Mouse (Mus musculus): ENCODE results near the gene 4930550C14Rik. TPM values are rescaled to one million over a fixed set of nuclear protein-coding genes. Genes with fewer than 3 reads are reported as not detected.

Gene 4930550C14Rik
- polyA plus RNA-seq, 1 experiment from 2014 or later: 1.1 TPM

- no peaks in the 10 kb centered on the region for H3K27me3 ChIP-seq (ENCODE audit: control insufficient read depth, insufficient read depth, low read length)
- 92% methylated on average over 8 of the region's 8 CpGs for WGBS
- H3K4me2 ChIP-seq (ENCODE audit: low read depth, low read length): no peak overlapping the region
- peaks cover 6% of the 10 kb centered on the region; the same call in 1 of the 2 replicates for H3K4me1 ChIP-seq (ENCODE audit: control insufficient read depth, insufficient read depth, low read length)
- no peaks in the 10 kb centered on the region; the same call in 1 of the 2 replicates for H3K36me3 ChIP-seq (ENCODE audit: control insufficient read depth, insufficient read depth, low read length)
- H3K4me3 ChIP-seq (replicated peaks; ENCODE audit: low read length): no peak overlapping the region
- no peak for ATAC-seq (ENCODE audit: insufficient read depth, low FRiP score)
- H3K9me3 ChIP-seq (replicated peaks; ENCODE audit: control insufficient read depth, low read length): no peaks in the 10 kb centered on the region
- H3K9ac ChIP-seq (ENCODE audit: low read length): no peak overlapping the region
- no peak overlapping the region for H3K27ac ChIP-seq (ENCODE audit: low read length)
Observed at GRCm38 (mm10) chr9:53399537-53399936, 2.6 kb upstream of the 4930550C14Rik start.

DNA sequence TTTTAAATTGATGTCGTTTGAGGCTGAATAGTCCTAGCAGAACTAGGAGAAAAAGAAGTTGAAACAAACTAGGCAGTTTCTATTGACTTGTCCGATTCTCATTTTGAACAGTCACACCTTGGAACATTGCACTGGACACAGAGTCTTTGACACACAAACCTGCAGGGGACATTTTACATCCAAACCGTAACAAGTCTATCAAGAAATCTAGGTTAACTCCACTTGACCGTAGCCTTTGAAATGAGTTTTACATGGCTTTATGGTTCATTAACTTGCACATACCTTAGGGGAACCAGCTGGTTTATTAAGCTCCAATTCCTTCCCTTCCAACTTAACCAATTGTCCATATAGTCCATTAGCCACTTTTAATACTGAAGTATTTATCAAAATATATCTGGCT is 1.4 kb upstream of the 4930550C14Rik start:
- no peak overlapping the region for H3K9ac ChIP-seq (ENCODE audit: low read length)
- WGBS: 94% methylated on average over 4 of the region's 4 CpGs
- ATAC-seq (ENCODE audit: insufficient read depth, low FRiP score): no peak

DNA sequence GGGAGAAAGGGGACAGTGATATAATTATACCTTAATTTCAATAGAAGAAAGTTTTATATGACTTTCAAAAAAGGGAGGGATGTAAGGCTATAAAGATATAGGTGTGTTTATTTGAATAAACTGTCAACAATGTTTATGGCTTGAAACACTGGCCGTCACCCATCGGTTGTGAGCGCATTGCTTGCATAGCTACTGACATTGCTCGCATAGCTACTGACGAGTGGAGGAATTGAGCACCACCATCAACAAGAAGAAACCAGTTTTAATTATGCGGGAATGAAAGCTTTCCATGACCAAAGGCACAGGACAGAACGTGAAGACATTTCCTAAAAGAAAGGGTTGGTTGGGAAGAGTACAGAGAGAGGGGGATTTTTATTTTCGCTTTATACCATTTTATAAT is 979 bp upstream of the 4930550C14Rik start:
- Histone ChIP-seq H3K36me3 (ENCODE audit: control insufficient read depth, insufficient read depth, low read length) (no peaks in the 10 kb centered on the region; the same call in 1 of the 2 replicates), H3K27me3 (ENCODE audit: control insufficient read depth, insufficient read depth, low read length) (no peaks in the 10 kb centered on the region), H3K4me1 (ENCODE audit: control insufficient read depth, insufficient read depth, low read length) (peaks cover 15% of the 10 kb centered on the region; the same call in 1 of the 2 replicates), H3K27ac (ENCODE audit: low read length) (no peak overlapping the region), H3K9me3 (replicated peaks; ENCODE audit: control insufficient read depth, low read length) (no peaks in the 10 kb centered on the region), H3K4me2 (ENCODE audit: low read depth, low read length) (no peak overlapping the region), H3K4me3 (replicated peaks; ENCODE audit: low read length) (no peak overlapping the region), H3K9ac (ENCODE audit: low read length) (no peak overlapping the region)
- 82% methylated on average over 8 of the region's 8 CpGs for WGBS
- no peak for ATAC-seq (ENCODE audit: insufficient read depth, low FRiP score)

More for the DNA sequence above, 1.4 kb upstream of the 4930550C14Rik start:
- Histone ChIP-seq H3K9me3 (replicated peaks; ENCODE audit: control insufficient read depth, low read length) (no peaks in the 10 kb centered on the region), H3K27ac (ENCODE audit: low read length) (no peak overlapping the region), H3K36me3 (ENCODE audit: control insufficient read depth, insufficient read depth, low read length) (no peaks in the 10 kb centered on the region; the same call in 1 of the 2 replicates), H3K27me3 (ENCODE audit: control insufficient read depth, insufficient read depth, low read length) (no peaks in the 10 kb centered on the region), H3K4me3 (replicated peaks; ENCODE audit: low read length) (no peak overlapping the region), H3K4me2 (ENCODE audit: low read depth, low read length) (no peak overlapping the region), H3K4me1 (ENCODE audit: control insufficient read depth, insufficient read depth, low read length) (peaks cover 14% of the 10 kb centered on the region; the same call in 1 of the 2 replicates)

DNA sequence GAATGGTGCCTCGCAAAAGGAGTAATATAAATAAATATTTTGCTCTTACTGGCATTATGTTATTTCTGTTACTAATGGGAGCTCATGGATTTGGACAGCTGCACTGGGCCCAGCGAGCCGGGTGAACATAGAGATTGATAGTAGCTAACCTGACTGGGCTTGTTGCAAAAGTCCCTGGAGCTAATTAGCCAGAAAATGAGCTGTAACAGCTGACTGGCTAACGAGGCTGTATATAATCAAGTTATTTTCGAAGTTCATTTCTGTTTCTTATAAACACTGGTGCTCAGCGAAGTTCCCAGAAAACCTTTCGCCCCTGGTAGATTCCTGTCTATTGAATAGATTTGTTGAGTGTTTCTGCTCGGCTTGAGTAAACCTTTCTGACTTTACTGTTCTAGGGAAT is 866 bp downstream of the 4930550C14Rik start:
- Histone ChIP-seq H3K4me1 (ENCODE audit: control insufficient read depth, insufficient read depth, low read length) (peaks cover 15% of the 10 kb centered on the region; the same call in 1 of the 2 replicates), H3K9me3 (replicated peaks; ENCODE audit: control insufficient read depth, low read length) (no peaks in the 10 kb centered on the region), H3K27me3 (ENCODE audit: control insufficient read depth, insufficient read depth, low read length) (no peaks in the 10 kb centered on the region), H3K4me3 (replicated peaks; ENCODE audit: low read length) (no peak overlapping the region), H3K36me3 (ENCODE audit: control insufficient read depth, insufficient read depth, low read length) (no peaks in the 10 kb centered on the region; the same call in 1 of the 2 replicates), H3K9ac (ENCODE audit: low read length) (no peak overlapping the region), H3K27ac (ENCODE audit: low read length) (peak overlapping the region; percentile 16; the same call in 1 of the 2 replicates), H3K4me2 (ENCODE audit: low read depth, low read length) (peak overlapping the region; percentile 45; the same call in 1 of the 2 replicates)
- ATAC-seq (ENCODE audit: insufficient read depth, low FRiP score): no peak
- 71% methylated on average over 8 of the region's 8 CpGs for WGBS

- Histone ChIP-seq H3K27ac (ENCODE audit: low read length) (no peak overlapping the region), H3K9ac (ENCODE audit: low read length) (no peak overlapping the region), H3K36me3 (ENCODE audit: control insufficient read depth, insufficient read depth, low read length) (no peaks in the 10 kb centered on the region; the same call in 1 of the 2 replicates), H3K4me3 (replicated peaks; ENCODE audit: low read length) (no peak overlapping the region), H3K4me1 (ENCODE audit: control insufficient read depth, insufficient read depth, low read length) (peaks cover 15% of the 10 kb centered on the region; the same call in 1 of the 2 replicates), H3K27me3 (ENCODE audit: control insufficient read depth, insufficient read depth, low read length) (no peaks in the 10 kb centered on the region), H3K4me2 (ENCODE audit: low read depth, low read length) (no peak overlapping the region), H3K9me3 (replicated peaks; ENCODE audit: control insufficient read depth, low read length) (no peaks in the 10 kb centered on the region)
- 84% methylated on average over 6 of the region's 6 CpGs for WGBS
- ATAC-seq (ENCODE audit: insufficient read depth, low FRiP score): no peak
Observed at GRCm38 (mm10) chr9:53404050-53404752, 2.1 kb downstream of the 4930550C14Rik start.

DNA sequence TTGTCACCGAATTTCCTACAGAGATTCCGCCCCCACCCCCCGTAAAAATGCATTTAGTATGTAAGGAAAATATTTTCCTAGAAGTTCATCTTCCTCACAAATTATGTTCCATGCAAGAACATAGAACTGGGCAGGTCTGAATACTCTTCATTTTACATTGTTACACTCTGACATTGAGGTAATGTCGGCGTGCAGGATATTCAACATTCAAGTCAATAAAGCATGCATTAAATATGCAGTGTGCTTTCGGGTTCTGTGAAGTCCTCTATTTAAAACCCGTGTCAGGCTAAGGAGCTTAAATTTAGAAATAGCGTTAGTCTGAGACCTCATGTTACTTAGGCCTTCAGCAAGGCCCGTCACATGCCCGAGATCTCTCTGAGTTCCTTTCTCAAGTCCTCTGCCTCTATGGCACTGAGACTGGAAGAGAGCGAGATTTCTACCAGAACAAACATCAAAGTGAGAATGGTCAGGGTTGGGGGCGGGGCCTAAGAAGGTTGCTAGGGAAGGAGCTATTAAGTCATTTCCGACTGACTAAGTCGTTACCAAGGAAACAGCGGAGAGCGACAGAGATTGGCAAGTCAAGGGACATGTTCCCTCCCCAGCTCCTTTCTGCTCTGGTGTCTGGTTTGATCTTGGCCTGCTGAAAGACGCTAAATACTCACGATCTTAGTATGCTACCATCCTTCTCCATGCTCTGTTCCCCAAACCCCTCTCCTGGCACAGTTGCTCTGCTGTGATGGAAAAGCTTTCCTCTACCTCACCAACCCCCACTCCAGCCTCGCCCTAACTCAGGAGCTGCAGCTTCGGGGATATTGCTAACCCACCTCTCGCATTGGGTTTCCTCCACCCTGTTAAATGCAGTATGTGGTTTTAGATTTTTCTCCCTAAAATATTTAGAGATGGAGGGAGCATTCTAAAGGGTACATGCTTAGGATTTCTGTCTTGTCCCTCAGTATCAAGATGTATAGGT is 2.9 kb downstream of the 4930550C14Rik start:
- Histone ChIP-seq H3K27ac (ENCODE audit: low read length) (peak overlapping the region; percentile 48; the same call in 1 of the 2 replicates), H3K27me3 (ENCODE audit: control insufficient read depth, insufficient read depth, low read length) (no peaks in the 10 kb centered on the region), H3K4me3 (replicated peaks; ENCODE audit: low read length) (peak overlapping the region; percentile 43), H3K4me1 (ENCODE audit: control insufficient read depth, insufficient read depth, low read length) (peaks cover 15% of the 10 kb centered on the region; the same call in 1 of the 2 replicates), H3K36me3 (ENCODE audit: control insufficient read depth, insufficient read depth, low read length) (no peaks in the 10 kb centered on the region; the same call in 1 of the 2 replicates), H3K9ac (ENCODE audit: low read length) (peak overlapping the region; percentile 55), H3K4me2 (ENCODE audit: low read depth, low read length) (peak overlapping the region; percentile 53), H3K9me3 (replicated peaks; ENCODE audit: control insufficient read depth, low read length) (no peaks in the 10 kb centered on the region)
- 23% methylated on average over 21 of the region's 21 CpGs for WGBS
- peak; percentile 79; the same call in 1 of the 2 replicates for ATAC-seq (ENCODE audit: insufficient read depth, low FRiP score)

- Histone ChIP-seq H3K4me2 (ENCODE audit: low read depth, low read length) (no peak overlapping the region), H3K27ac (ENCODE audit: low read length) (no peak overlapping the region), H3K9me3 (replicated peaks; ENCODE audit: control insufficient read depth, low read length) (no peaks in the 10 kb centered on the region), H3K27me3 (ENCODE audit: control insufficient read depth, insufficient read depth, low read length) (no peaks in the 10 kb centered on the region), H3K4me3 (replicated peaks; ENCODE audit: low read length) (no peak overlapping the region), H3K36me3 (ENCODE audit: control insufficient read depth, insufficient read depth, low read length) (no peaks in the 10 kb centered on the region), H3K9ac (ENCODE audit: low read length) (no peak overlapping the region), H3K4me1 (ENCODE audit: control insufficient read depth, insufficient read depth, low read length) (0 out of 2 replicates have a peak, but pooled peaks cover 10% of the 10 kb centered on the region)
- WGBS: 58% methylated on average over 4 of the region's 4 CpGs
- ATAC-seq (ENCODE audit: insufficient read depth, low FRiP score): peak; percentile 75
Observed at GRCm38 (mm10) chr9:53408548-53408947, 6.4 kb downstream of the 4930550C14Rik start.

GRCm38 (mm10) chr9:53408953-53409361 is 6.8 kb downstream of the 4930550C14Rik start:
- Histone ChIP-seq H3K9ac (ENCODE audit: low read length) (no peak overlapping the region), H3K4me3 (replicated peaks; ENCODE audit: low read length) (no peak overlapping the region), H3K4me2 (ENCODE audit: low read depth, low read length) (no peak overlapping the region), H3K36me3 (ENCODE audit: control insufficient read depth, insufficient read depth, low read length) (no peaks in the 10 kb centered on the region), H3K27me3 (ENCODE audit: control insufficient read depth, insufficient read depth, low read length) (no peaks in the 10 kb centered on the region), H3K9me3 (replicated peaks; ENCODE audit: control insufficient read depth, low read length) (no peaks in the 10 kb centered on the region), H3K4me1 (ENCODE audit: control insufficient read depth, insufficient read depth, low read length) (0 out of 2 replicates have a peak, but pooled peaks cover 10% of the 10 kb centered on the region), H3K27ac (ENCODE audit: low read length) (no peak overlapping the region)
- 70% methylated on average over 2 of the region's 2 CpGs for WGBS
- ATAC-seq (ENCODE audit: insufficient read depth, low FRiP score): peak; percentile 60; the same call in 1 of the 2 replicates

All from stomach, embryonic 16.5 days (tissue).